Mouse (Mus musculus): ENCODE measurements around the gene Arpp19. TPM values are rescaled to one million over a fixed set of nuclear protein-coding genes. Genes with fewer than 3 reads are reported as not detected.

Gene Arpp19
- polyA plus RNA-seq, 1 experiment from 2014 or later, result 197 TPM

GRCm38 (mm10) chr9:75002262-75002661 is 35.2 kb upstream of the Arpp19 start:
- no peaks in the 10 kb centered on the region; the same call in 1 of the 2 replicates for H3K4me1 ChIP-seq (ENCODE audit: control insufficient read depth, insufficient read depth, low read depth, low read length)
- no peak overlapping the region for H3K4me2 ChIP-seq (ENCODE audit: low read length)
- no peaks in the 10 kb centered on the region for H3K9me3 ChIP-seq (ENCODE audit: control insufficient read depth, low read length)
- WGBS, result 71% methylated on average over 3 of the region's 3 CpGs
- no peak overlapping the region for H3K4me3 ChIP-seq (ENCODE audit: low read length)
- H3K27ac ChIP-seq (ENCODE audit: low read depth, low read length), result no peak overlapping the region
- no peaks in the 10 kb centered on the region for H3K27me3 ChIP-seq (replicated peaks; ENCODE audit: control insufficient read depth, insufficient read depth, low read length)
- no peak overlapping the region for H3K9ac ChIP-seq (ENCODE audit: low read depth, low read length)
- no peak for ATAC-seq
- H3K36me3 ChIP-seq (ENCODE audit: control insufficient read depth, insufficient read depth, low read length), result peaks cover 9% of the 10 kb centered on the region

DNA sequence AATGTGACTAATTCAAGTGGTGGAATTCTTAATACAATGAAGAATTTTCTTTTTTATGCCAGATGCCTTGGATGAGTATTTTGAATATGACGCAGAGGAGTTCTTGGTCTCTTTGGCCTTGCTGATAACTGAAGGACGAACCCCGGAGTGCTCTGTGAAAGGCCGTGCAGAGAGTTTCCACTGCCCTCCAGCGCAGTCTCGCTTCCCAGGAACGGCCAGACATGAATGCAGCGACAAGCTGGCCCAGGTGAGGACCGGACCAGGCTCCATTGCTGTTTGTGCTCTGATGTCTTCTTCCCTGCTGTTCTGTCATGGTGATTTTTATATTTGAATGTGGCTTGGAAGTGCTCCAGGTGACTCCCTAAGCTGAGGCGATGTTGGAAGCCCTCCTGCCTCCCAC is 33.2 kb upstream of the Arpp19 start:
- Histone ChIP-seq H3K4me3 (ENCODE audit: low read length) (no peak overlapping the region), H3K36me3 (ENCODE audit: control insufficient read depth, insufficient read depth, low read length) (peaks cover 13% of the 10 kb centered on the region), H3K4me1 (ENCODE audit: control insufficient read depth, insufficient read depth, low read depth, low read length) (no peaks in the 10 kb centered on the region; the same call in 1 of the 2 replicates), H3K27ac (ENCODE audit: low read depth, low read length) (no peak overlapping the region), H3K4me2 (ENCODE audit: low read length) (no peak overlapping the region), H3K9me3 (ENCODE audit: control insufficient read depth, low read length) (no peaks in the 10 kb centered on the region), H3K27me3 (replicated peaks; ENCODE audit: control insufficient read depth, insufficient read depth, low read length) (no peaks in the 10 kb centered on the region), H3K9ac (ENCODE audit: low read depth, low read length) (no peak overlapping the region)
- 89% methylated on average over 10 of the region's 10 CpGs for WGBS
- ATAC-seq, result no peak

DNA sequence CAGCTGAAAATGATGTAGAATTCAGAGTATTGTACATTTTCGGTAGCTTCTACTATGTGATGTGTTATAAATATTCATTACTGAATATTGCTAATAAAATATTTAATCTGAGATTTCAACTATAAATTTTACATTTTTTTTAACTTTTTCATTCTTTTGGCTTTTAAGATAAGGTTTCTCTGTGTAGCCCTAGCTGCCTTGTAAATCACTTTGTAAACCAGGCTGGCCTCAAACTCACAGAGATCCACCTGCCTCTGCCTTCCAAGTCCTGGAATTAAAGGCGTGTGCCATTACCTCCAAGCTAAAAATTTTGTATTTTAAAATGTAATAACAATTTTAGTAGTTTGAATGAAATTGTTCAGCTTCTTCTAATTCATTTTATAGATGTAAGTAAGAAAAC is 20.8 kb upstream of the Arpp19 start:
- Histone ChIP-seq H3K27me3 (replicated peaks; ENCODE audit: control insufficient read depth, insufficient read depth, low read length) (no peaks in the 10 kb centered on the region), H3K4me1 (ENCODE audit: control insufficient read depth, insufficient read depth, low read depth, low read length) (no peaks in the 10 kb centered on the region), H3K36me3 (ENCODE audit: control insufficient read depth, insufficient read depth, low read length) (peaks cover 18% of the 10 kb centered on the region), H3K9ac (ENCODE audit: low read depth, low read length) (no peak overlapping the region), H3K4me2 (ENCODE audit: low read length) (no peak overlapping the region), H3K9me3 (ENCODE audit: control insufficient read depth, low read length) (no peaks in the 10 kb centered on the region), H3K27ac (ENCODE audit: low read depth, low read length) (no peak overlapping the region), H3K4me3 (ENCODE audit: low read length) (no peak overlapping the region)
- no peak for ATAC-seq
- 88% methylated on average over 2 of the region's 2 CpGs for WGBS

DNA sequence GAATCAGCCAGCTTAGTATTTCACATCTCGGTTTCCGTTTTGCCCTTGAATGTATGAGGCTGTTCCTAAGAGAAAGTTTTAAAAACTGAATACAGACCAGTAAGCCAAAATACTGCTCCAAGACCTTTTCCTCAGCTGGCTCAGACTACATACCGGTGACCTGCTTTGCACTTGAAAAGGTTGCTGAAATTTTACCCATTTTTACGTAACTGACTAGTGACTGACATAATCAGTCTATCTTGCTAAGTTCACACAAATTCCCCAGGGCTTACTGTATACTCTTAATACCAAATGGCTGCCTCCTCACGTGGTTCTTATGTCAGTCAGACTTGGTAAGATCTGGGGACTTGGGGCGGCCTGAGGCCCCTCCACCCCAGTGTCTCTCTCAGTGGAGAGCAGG is 18.2 kb upstream of the Arpp19 start:
- H3K27ac ChIP-seq (ENCODE audit: low read depth, low read length), result no peak overlapping the region
- H3K4me2 ChIP-seq (ENCODE audit: low read length), result no peak overlapping the region
- H3K9ac ChIP-seq (ENCODE audit: low read depth, low read length), result no peak overlapping the region
- peaks cover 30% of the 10 kb centered on the region for H3K36me3 ChIP-seq (ENCODE audit: control insufficient read depth, insufficient read depth, low read length)
- 90% methylated on average over 6 of the region's 6 CpGs for WGBS
- ATAC-seq, result no peak
- no peak overlapping the region for H3K4me3 ChIP-seq (ENCODE audit: low read length)
- H3K4me1 ChIP-seq (ENCODE audit: control insufficient read depth, insufficient read depth, low read depth, low read length), result no peaks in the 10 kb centered on the region
- no peaks in the 10 kb centered on the region for H3K27me3 ChIP-seq (replicated peaks; ENCODE audit: control insufficient read depth, insufficient read depth, low read length)
- H3K9me3 ChIP-seq (ENCODE audit: control insufficient read depth, low read length), result no peaks in the 10 kb centered on the region

GRCm38 (mm10) chr9:75019592-75019991 is 17.8 kb upstream of the Arpp19 start:
- no peak for ATAC-seq
- Histone ChIP-seq H3K27me3 (replicated peaks; ENCODE audit: control insufficient read depth, insufficient read depth, low read length) (no peaks in the 10 kb centered on the region), H3K9ac (ENCODE audit: low read depth, low read length) (no peak overlapping the region), H3K27ac (ENCODE audit: low read depth, low read length) (no peak overlapping the region), H3K4me3 (ENCODE audit: low read length) (no peak overlapping the region), H3K9me3 (ENCODE audit: control insufficient read depth, low read length) (no peaks in the 10 kb centered on the region), H3K4me2 (ENCODE audit: low read length) (no peak overlapping the region), H3K4me1 (ENCODE audit: control insufficient read depth, insufficient read depth, low read depth, low read length) (no peaks in the 10 kb centered on the region), H3K36me3 (ENCODE audit: control insufficient read depth, insufficient read depth, low read length) (peaks cover 30% of the 10 kb centered on the region)
- WGBS, result 96% methylated on average over 3 of the region's 3 CpGs

DNA sequence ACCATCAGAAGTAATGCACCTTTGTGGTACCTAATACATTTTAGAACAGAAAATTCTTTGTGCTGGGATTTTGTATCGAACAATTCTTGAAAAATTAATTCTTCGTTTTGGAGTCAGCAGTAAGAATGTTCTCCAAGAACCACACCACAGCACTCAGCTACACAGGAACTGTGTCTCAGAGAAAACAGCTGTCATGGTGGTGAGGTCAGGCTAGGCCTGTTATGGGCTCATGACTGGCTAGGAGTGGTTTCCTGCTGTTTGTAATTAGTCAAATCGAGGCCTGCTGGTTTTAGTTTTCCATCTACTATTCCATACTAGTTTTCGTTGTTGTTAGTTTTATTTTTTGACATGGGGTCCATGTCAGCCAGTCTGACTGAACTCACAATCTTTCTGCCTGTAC is 16.9 kb upstream of the Arpp19 start:
- H3K27ac ChIP-seq (ENCODE audit: low read depth, low read length), result no peak overlapping the region
- H3K4me1 ChIP-seq (ENCODE audit: control insufficient read depth, insufficient read depth, low read depth, low read length), result no peaks in the 10 kb centered on the region
- no peaks in the 10 kb centered on the region for H3K9me3 ChIP-seq (ENCODE audit: control insufficient read depth, low read length)
- H3K9ac ChIP-seq (ENCODE audit: low read depth, low read length), result no peak overlapping the region
- H3K4me2 ChIP-seq (ENCODE audit: low read length), result no peak overlapping the region
- peaks cover 31% of the 10 kb centered on the region for H3K36me3 ChIP-seq (ENCODE audit: control insufficient read depth, insufficient read depth, low read length)
- no peak for ATAC-seq
- H3K4me3 ChIP-seq (ENCODE audit: low read length), result no peak overlapping the region
- 78% methylated on average over 4 of the region's 4 CpGs for WGBS
- no peaks in the 10 kb centered on the region for H3K27me3 ChIP-seq (replicated peaks; ENCODE audit: control insufficient read depth, insufficient read depth, low read length)

GRCm38 (mm10) chr9:75022546-75022945 is 14.9 kb upstream of the Arpp19 start:
- peaks cover 34% of the 10 kb centered on the region for H3K36me3 ChIP-seq (ENCODE audit: control insufficient read depth, insufficient read depth, low read length)
- WGBS, result 90% methylated on average over 7 of the region's 7 CpGs
- no peaks in the 10 kb centered on the region for H3K27me3 ChIP-seq (replicated peaks; ENCODE audit: control insufficient read depth, insufficient read depth, low read length)
- no peaks in the 10 kb centered on the region for H3K4me1 ChIP-seq (ENCODE audit: control insufficient read depth, insufficient read depth, low read depth, low read length)
- no peak for ATAC-seq
- no peak overlapping the region for H3K4me3 ChIP-seq (ENCODE audit: low read length)
- H3K27ac ChIP-seq (ENCODE audit: low read depth, low read length), result no peak overlapping the region
- no peaks in the 10 kb centered on the region for H3K9me3 ChIP-seq (ENCODE audit: control insufficient read depth, low read length)
- H3K9ac ChIP-seq (ENCODE audit: low read depth, low read length), result no peak overlapping the region
- no peak overlapping the region for H3K4me2 ChIP-seq (ENCODE audit: low read length)

DNA sequence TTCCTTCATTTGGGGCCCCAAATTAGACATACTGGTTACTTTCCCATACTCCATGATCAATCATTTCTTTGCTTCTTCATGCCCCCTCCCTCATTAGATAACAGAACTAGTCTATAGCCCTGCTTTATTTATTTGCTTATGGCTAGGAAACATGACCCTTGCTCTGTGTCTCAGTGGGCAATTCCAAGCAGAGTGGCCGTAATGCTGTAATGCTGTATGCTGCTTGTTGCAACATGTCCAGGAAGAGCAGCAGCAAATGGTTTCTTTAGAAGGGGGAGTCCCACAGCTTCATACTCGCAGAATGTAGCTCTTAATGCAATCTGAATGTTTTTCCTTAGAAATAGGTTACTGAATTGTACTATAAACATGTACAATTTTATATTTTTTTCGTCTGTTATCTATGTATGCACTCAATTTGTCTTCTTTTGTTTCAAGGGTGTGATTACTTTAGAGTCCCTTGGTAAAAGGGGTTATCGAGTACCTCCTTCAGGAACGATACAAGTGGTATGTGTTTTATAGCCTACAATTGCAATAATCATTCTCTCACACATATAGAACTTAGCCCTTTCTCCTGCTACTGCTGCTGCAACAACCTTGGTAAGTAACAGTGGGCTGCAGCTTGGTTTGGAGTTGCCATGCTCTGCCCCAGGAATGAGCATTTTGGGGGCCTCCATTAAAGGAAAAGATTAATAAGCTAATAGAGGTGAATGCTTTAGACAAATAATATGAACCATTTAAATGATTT is 14.1 kb upstream of the Arpp19 start:
- ATAC-seq, result no peak
- no peak overlapping the region for H3K27ac ChIP-seq (ENCODE audit: low read depth, low read length)
- no peak overlapping the region for H3K4me2 ChIP-seq (ENCODE audit: low read length)
- peaks cover 30% of the 10 kb centered on the region for H3K36me3 ChIP-seq (ENCODE audit: control insufficient read depth, insufficient read depth, low read length)
- H3K27me3 ChIP-seq (replicated peaks; ENCODE audit: control insufficient read depth, insufficient read depth, low read length), result no peaks in the 10 kb centered on the region
- no peak overlapping the region for H3K4me3 ChIP-seq (ENCODE audit: low read length)
- H3K9me3 ChIP-seq (ENCODE audit: control insufficient read depth, low read length), result no peaks in the 10 kb centered on the region
- H3K4me1 ChIP-seq (ENCODE audit: control insufficient read depth, insufficient read depth, low read depth, low read length), result no peaks in the 10 kb centered on the region
- WGBS, result 84% methylated on average over 5 of the region's 5 CpGs
- H3K9ac ChIP-seq (ENCODE audit: low read depth, low read length), result no peak overlapping the region

DNA sequence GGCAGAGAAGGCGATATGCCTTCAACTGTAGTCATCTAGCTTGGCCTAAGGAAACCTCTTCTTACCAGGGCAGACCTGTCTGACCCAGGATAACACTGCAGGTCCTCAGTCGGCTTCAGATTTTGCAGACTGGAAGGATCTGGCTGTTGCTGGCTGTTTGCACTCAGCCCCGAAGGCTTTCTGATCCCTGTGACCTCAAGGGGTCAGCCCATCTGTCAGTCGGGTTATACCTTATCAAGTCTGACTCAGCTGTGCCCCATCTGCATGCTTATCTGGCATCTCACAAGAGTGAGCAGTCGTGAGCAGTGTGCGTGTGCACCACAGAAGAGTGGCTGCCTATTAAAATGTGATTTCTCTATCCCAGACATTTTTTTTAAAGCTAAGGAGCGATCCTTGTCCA is 13.3 kb upstream of the Arpp19 start:
- 58% methylated on average over 7 of the region's 7 CpGs for WGBS
- Histone ChIP-seq H3K27ac (ENCODE audit: low read depth, low read length) (no peak overlapping the region), H3K9ac (ENCODE audit: low read depth, low read length) (no peak overlapping the region), H3K27me3 (replicated peaks; ENCODE audit: control insufficient read depth, insufficient read depth, low read length) (no peaks in the 10 kb centered on the region), H3K4me2 (ENCODE audit: low read length) (no peak overlapping the region), H3K4me1 (ENCODE audit: control insufficient read depth, insufficient read depth, low read depth, low read length) (no peaks in the 10 kb centered on the region), H3K36me3 (ENCODE audit: control insufficient read depth, insufficient read depth, low read length) (peaks cover 28% of the 10 kb centered on the region), H3K4me3 (ENCODE audit: low read length) (no peak overlapping the region), H3K9me3 (ENCODE audit: control insufficient read depth, low read length) (no peaks in the 10 kb centered on the region)
- ATAC-seq, result no peak

Measured in hindbrain, embryonic 16.5 days (tissue).